Mouse (Mus musculus) kidney, postnatal 0 days (tissue): ENCODE data around the gene Loxl1. TPM values are rescaled to one million over a fixed set of nuclear protein-coding genes. Genes with fewer than 3 reads are reported as not detected.

Source experiments
- ATAC-seq: fragments of 200-750 bp; cut with Nextera tagmentation; replicated peaks from 2 replicates; pipeline ENCODE4 v1.8.0; 2017; ENCODE audit warnings: low read depth, moderate number of reproducible peaks, moderate TSS enrichment, moderate library complexity; ENCODE audit not compliant: low FRiP score
- DNase-seq: peaks from one replicate; pipeline ENCODE4 v3.0.0-alpha.2; 2016; ENCODE audit warnings: low spot score
- H3K27ac ChIP-seq: fragments of 300-500 bp; sonication (generic); 2 replicates; pipeline ENCODE4 v1.5.1; 2014; ENCODE audit warnings: mild to moderate bottlenecking
- H3K27me3 ChIP-seq: fragments of 300-500 bp; sonication (generic); 2 replicates; pipeline ENCODE4 v1.6.1; 2014; ENCODE audit warnings: low read length, mixed read lengths; ENCODE audit not compliant: insufficient read depth
- H3K36me3 ChIP-seq: fragments of 300-500 bp; sonication (generic); 2 replicates; pipeline ENCODE4 v1.6.1; 2014; ENCODE audit warnings: low read length, mixed read lengths; ENCODE audit not compliant: insufficient read depth
- H3K4me1 ChIP-seq: fragments of 300-500 bp; sonication (generic); replicated peaks from 2 replicates; pipeline ENCODE4 v1.6.1; 2014; ENCODE audit warnings: antibody characterized with exemption, low read length, mixed read lengths; ENCODE audit not compliant: insufficient read depth
- H3K4me2 ChIP-seq: fragments of 300-500 bp; sonication (generic); 2 replicates; pipeline ENCODE4 v1.6.1; 2014; ENCODE audit warnings: mild to moderate bottlenecking, low read length, moderate library complexity, mixed read lengths
- H3K4me3 ChIP-seq: fragments of 300-500 bp; sonication (generic); replicated peaks from 2 replicates; pipeline ENCODE4 v1.5.1; 2014; ENCODE audit warnings: low read depth, low read length
- H3K9ac ChIP-seq: fragments of 300-500 bp; sonication (generic); 2 replicates; pipeline ENCODE4 v1.6.1; 2014; ENCODE audit warnings: low read depth, low read length
- H3K9me3 ChIP-seq: fragments of 300-500 bp; sonication (generic); replicated peaks from 2 replicates; pipeline ENCODE4 v1.6.1; 2016; ENCODE audit warnings: low read length, inconsistent platforms, mixed read lengths
- CTCF ChIP-seq: IDR thresholded peaks from 2 replicates; pipeline ENCODE4 v1.5.1; 2016; ENCODE audit warnings: antibody characterized with exemption, low read depth, mild to moderate bottlenecking, moderate library complexity
- WGBS: fragments of 180-500 bp; shearing (Covaris S2); extraction: QIAGEN DNeasy Blood & Tissue Kit; methylation state at CpG from one replicate; pipeline ENCODE4 v1.1.7; 2014; 5-methylcytosine and 5-hydroxymethylcytosine counted together
- polyA plus RNA-seq: library from polyadenylated mRNA; unstranded; fragments of >200 nt; fragmentation: Nextera tagmentation; extraction: Ambion mirVana; gene quantifications from 2 replicates; pipeline ENCODE4 v1.2.1, GENCODE M21; 2015

The Loxl1 gene
- polyA plus RNA-seq, 1 experiment from 2014 or later, result 62.2 TPM

DNA sequence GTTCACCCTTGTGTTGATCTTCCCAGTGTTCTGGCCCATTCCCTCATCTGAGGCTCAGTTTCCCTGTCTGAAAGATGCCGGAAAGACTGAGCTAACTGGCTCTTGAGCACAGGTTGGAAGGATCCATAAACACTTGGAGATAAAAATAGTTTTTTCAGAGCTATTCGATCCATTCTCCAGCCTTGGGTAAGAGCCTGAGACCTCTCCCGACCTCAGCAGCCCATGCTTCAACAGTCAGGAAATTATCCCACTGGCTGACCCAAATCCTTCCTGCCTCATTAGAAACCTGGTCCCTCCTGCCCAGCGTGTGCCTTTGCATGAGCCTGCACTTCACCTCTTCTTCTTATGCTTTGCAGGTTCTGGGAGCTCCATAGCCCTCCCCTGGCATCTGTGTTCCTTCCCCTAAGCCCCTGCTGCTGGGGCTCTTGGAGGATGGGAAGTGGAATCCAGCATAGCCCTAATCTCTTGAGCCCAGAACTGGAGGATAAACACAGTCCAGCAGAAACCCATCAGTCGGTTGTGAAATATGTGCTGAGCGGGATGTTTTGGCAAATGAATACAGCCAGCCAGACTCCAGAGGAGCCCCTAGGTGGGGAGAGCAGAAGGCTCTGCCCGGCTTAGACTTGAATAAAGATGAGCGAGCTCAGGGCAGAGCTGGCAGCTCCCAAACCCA is 9.3 kb downstream of the Loxl1 start:
- no peaks in the 10 kb centered on the region for H3K9me3 ChIP-seq
- no peak overlapping the region for H3K4me3 ChIP-seq
- no peak for TF ChIP-seq CTCF
- peaks cover 52% of the 10 kb centered on the region for H3K4me1 ChIP-seq
- H3K27ac ChIP-seq, result peak overlapping the region; percentile 50
- no peak overlapping the region for H3K9ac ChIP-seq
- ATAC-seq, result no peak; the same call in 1 of the 2 replicates
- DNase-seq, result no peak
- H3K27me3 ChIP-seq, result no peaks in the 10 kb centered on the region
- no peak overlapping the region for H3K4me2 ChIP-seq
- 23% methylated on average over 8 of the region's 8 CpGs for WGBS
- no peaks in the 10 kb centered on the region for H3K36me3 ChIP-seq

DNA sequence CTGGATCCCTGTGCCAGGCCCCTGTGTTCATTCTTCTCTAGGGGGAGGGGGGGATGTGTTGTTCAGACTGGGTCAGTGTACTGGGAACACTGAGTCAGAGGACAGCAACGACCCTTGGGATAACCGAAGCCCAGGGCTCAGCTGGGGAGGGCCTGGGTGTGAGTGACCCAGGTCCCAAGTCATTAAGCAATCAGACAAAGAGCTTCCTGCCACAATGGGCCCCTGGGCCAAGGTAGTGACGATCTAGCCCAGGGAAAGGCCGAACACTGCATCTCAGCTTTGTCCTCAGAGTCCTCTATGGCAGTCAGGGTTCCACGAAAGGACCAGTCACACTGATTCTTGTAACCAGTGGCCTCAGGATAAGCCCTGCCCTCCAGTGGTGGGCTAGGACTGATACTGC is 9.9 kb downstream of the Loxl1 start:
- WGBS, result 44% methylated on average over 5 of the region's 5 CpGs
- Histone ChIP-seq H3K27me3 (no peaks in the 10 kb centered on the region), H3K9ac (no peak overlapping the region), H3K4me3 (no peak overlapping the region), H3K36me3 (no peaks in the 10 kb centered on the region), H3K4me1 (peaks cover 49% of the 10 kb centered on the region), H3K4me2 (no peak overlapping the region), H3K9me3 (no peaks in the 10 kb centered on the region), H3K27ac (peak overlapping the region; percentile 50; the same call in 1 of the 2 replicates)
- ATAC-seq (no peak), DNase-seq (no peak)
- peak; percentile 16; the same call in 1 of the 2 replicates for TF ChIP-seq CTCF

DNA sequence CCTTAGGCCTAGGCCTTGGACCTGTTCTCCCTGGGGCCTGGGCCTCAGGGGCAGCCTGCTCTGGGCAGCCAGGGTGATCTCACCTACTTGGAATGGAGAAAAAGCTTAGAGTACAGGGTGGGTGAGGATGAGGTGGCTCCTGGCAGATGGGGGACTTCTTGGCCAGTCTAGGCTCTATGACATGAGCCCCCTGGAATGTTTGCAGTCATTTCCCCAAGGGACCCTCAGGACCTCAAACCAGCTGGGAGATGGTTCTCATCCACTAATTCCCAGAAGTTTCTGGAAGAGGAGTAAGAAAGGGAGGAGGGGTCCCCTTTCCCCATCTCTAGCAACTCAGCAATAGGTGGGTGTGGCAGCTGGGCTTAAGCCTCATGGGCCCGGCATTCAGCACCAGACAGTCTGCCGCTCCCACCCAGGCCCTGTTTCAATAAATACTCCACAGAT is 13.6 kb downstream of the Loxl1 start:
- DNase-seq (peak; percentile 58), ATAC-seq (no peak)
- WGBS, result 54% methylated on average over 2 of the region's 2 CpGs
- peaks cover 33% of the 10 kb centered on the region for H3K4me1 ChIP-seq
- no peak overlapping the region for H3K4me2 ChIP-seq
- peak overlapping the region; percentile 19; the same call in 1 of the 2 replicates for H3K27ac ChIP-seq
- TF ChIP-seq CTCF, result no peak
- H3K4me3 ChIP-seq, result no peak overlapping the region
- H3K36me3 ChIP-seq, result no peaks in the 10 kb centered on the region
- H3K27me3 ChIP-seq, result no peaks in the 10 kb centered on the region
- no peak overlapping the region for H3K9ac ChIP-seq
- no peaks in the 10 kb centered on the region for H3K9me3 ChIP-seq

DNA sequence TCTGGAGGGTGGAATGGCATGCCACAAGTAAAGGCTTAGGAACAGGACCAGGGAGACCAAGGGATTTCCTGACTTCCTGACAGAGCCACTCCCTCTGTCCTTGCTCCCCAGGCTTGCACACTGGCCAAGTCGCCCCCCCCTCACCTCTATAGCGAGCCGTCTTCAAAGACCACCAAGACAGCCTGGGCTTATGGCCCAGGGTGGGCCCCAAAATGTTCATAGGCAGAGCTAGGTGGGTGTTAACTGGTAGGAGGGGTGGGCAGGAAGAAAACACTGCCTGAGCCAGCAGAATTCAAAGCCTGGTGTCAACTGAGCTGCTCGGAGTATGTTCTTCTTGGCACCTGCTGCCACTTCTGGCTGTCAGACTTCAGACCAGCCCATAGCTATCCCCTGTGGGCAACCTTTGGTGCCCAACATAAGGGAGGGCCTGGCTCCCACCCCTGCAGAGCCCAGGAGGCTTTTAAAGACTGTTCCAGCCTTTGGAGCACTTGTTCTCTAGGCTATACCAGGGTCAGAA is 15.0 kb downstream of the Loxl1 start:
- H3K27me3 ChIP-seq, result no peaks in the 10 kb centered on the region
- H3K9me3 ChIP-seq, result no peaks in the 10 kb centered on the region
- no peak overlapping the region for H3K9ac ChIP-seq
- ATAC-seq (no peak), DNase-seq (no peak)
- 68% methylated on average over 4 of the region's 4 CpGs for WGBS
- H3K4me3 ChIP-seq, result no peak overlapping the region
- no peak overlapping the region for H3K4me2 ChIP-seq
- no peak overlapping the region for H3K27ac ChIP-seq
- TF ChIP-seq CTCF, result no peak
- peaks cover 20% of the 10 kb centered on the region; the same call in 1 of the 2 replicates for H3K4me1 ChIP-seq
- H3K36me3 ChIP-seq, result no peaks in the 10 kb centered on the region

DNA sequence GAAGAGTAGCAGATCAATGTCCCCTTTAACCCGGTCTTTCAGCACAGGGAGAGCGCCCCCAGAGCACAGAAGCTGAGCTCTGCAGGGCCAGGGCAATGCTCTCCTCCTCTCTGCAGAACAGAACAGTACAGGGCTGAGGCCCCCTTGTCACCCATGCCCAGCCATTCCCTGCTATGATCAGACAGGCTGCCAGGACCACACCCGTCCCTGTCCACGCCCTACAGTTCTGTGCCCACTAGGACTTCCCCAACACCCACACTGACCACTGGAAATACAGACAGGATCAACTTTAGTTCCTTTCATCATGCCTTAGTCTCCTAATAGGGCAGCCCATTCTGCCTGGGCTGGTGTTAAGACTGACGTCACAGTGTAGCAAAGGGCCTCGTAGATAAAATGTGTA is 15.9 kb downstream of the Loxl1 start:
- peak overlapping the region; percentile 82; the same call in 1 of the 2 replicates for H3K27ac ChIP-seq
- DNase-seq, result no peak

GRCm38 (mm10) chr9:58295766-58296361 is 17.1 kb downstream of the Loxl1 start:
- H3K27me3 ChIP-seq, result no peaks in the 10 kb centered on the region
- H3K4me2 ChIP-seq, result no peak overlapping the region
- H3K9me3 ChIP-seq, result no peaks in the 10 kb centered on the region
- 18% methylated on average over 9 of the region's 9 CpGs for WGBS
- H3K27ac ChIP-seq, result peak overlapping the region; percentile 82
- H3K4me3 ChIP-seq, result no peak overlapping the region
- ATAC-seq (peak; percentile 84), DNase-seq (peak; percentile 94)
- H3K9ac ChIP-seq, result no peak overlapping the region
- 0 out of 2 replicates have a peak, but pooled peaks cover 17% of the 10 kb centered on the region for H3K4me1 ChIP-seq
- peak; percentile 48 for TF ChIP-seq CTCF
- no peaks in the 10 kb centered on the region for H3K36me3 ChIP-seq

More for the DNA sequence above, 15.9 kb downstream of the Loxl1 start:
- no peak for TF ChIP-seq CTCF
- Histone ChIP-seq H3K4me3 (no peak overlapping the region), H3K36me3 (no peaks in the 10 kb centered on the region), H3K4me2 (no peak overlapping the region), H3K9me3 (no peaks in the 10 kb centered on the region), H3K27me3 (no peaks in the 10 kb centered on the region), H3K4me1 (0 out of 2 replicates have a peak, but pooled peaks cover 17% of the 10 kb centered on the region), H3K9ac (no peak overlapping the region)
- 93% methylated on average over 6 of the region's 6 CpGs for WGBS
- no peak for ATAC-seq
